Mouse (Mus musculus): Measurements from ENCODE around the gene Inip. TPM values are rescaled to one million over a fixed set of nuclear protein-coding genes. Genes with fewer than 3 reads are reported as not detected.

Inip gene
- total and polyA plus RNA-seq, 3 experiments: 24.3 to 67.1 (median 38.5) TPM

DNA sequence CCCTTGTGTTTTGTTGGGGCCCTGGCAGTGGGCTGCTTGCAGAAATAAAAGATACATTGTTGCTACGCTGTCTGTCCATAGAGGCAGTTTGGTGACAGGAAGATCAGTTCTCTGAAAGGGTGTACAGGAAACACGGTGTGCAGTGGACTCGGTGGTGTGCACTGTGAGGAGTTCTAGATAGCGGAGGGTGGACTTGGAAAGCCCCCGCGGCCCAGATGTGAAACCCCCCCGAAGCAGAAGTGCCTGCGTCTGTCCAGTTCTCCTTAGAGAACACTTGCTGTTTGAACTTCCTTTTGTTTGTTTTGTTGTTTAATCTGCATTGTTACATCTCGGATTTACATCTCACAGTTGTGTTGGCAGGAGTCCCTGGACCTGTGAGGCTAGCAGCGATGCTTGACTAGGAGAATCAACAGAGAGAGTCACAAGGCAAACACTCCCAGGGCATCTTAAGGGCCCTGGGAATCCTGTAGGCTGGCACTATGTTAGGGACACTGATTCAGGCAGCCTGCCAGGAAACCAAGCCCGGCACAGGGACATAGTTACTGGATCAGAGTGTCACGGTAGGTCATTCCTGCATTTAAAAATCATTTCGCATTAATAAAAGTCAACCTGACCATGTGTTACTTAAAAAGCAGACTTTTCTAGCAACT lies 47.8 kb downstream of the Inip start:
- dilution Hi-C loops (cut with MboI; ENCODE audit: extremely low pct_ligation_motif_present, extremely low pct_unique_long_range_greater_than_20kb, low sequenced_read_pairs): no loop called here
- in situ Hi-C loops (cut with MboI; ENCODE audit: low pct_ligation_motif_present, low pct_unique_long_range_greater_than_20kb, low sequenced_read_pairs): loop anchor here (25.0 kb wide), 2 partner anchors 141 to 391 kb away; no protein-coding TSS in a partner anchor
- H3K4me2 ChIP-seq (ENCODE audit: insufficient read depth, low read depth, poor library complexity, severe bottlenecking): no peak overlapping the region
- H3K27me3 ChIP-seq (replicated peaks): no peaks in the 10 kb centered on the region
- H3K9ac ChIP-seq (ENCODE audit: insufficient read depth, low read depth): no peak overlapping the region
- no peak overlapping the region for H3K4me3 ChIP-seq (replicated peaks in 1 of 3; ENCODE audit: low read depth in 2 of 3, low read length in 2 of 3, poor library complexity in 1 of 3)
- peaks cover 0 to 9% of the 10 kb centered on the region in 2 experiments; a peak in 1 of 4 replicates for H3K4me1 ChIP-seq (ENCODE audit: control insufficient read depth in 1 of 2, insufficient read depth in 2 of 2)
- no peak for TF ChIP-seq GABPA (IDR thresholded peaks at IDR 0.05; ENCODE audit: insufficient replicate concordance, low read depth, low read length)
- no peak for TF ChIP-seq ZKSCAN1 (IDR thresholded peaks at IDR 0.05; ENCODE audit: borderline replicate concordance, low read depth, low read length)
- no peak for TF ChIP-seq IRF4 (IDR thresholded peaks at IDR 0.05; ENCODE audit: low read depth, low read length)
- TF ChIP-seq ZMIZ1 (IDR thresholded peaks at IDR 0.05; ENCODE audit: low read depth, low read length): no peak
- no peak for TF ChIP-seq NELFE (IDR thresholded peaks at IDR 0.05; ENCODE audit: low read depth, low read length)
- no peak for TF ChIP-seq E2F4 (IDR thresholded peaks at IDR 0.05; ENCODE audit: insufficient replicate concordance, low read depth, low read length)
- no peak for TF ChIP-seq MAX (IDR thresholded peaks at IDR 0.05; ENCODE audit: low read length)
- TF ChIP-seq MXI1 (IDR thresholded peaks at IDR 0.05; ENCODE audit: low read depth, low read length): no peak
- no peak for TF ChIP-seq USF1 (IDR thresholded peaks at IDR 0.05; ENCODE audit: low read depth, low read length)
- no peak for TF ChIP-seq RCOR1 (conservative IDR thresholded peaks at IDR 0.05; ENCODE audit: low read depth, low read length)
- no peak for TF ChIP-seq UBTF (IDR thresholded peaks at IDR 0.05; ENCODE audit: low read depth, low read length)
- no peaks in the 10 kb centered on the region for H3K79me2 ChIP-seq (replicated peaks; ENCODE audit: control insufficient read depth, extremely low read depth, insufficient read depth, poor library complexity, severe bottlenecking)
- no peak for DNase-seq (ENCODE audit: extremely low read depth)
- no peaks in the 10 kb centered on the region for H3K9me3 ChIP-seq (replicated peaks; ENCODE audit: low read length)
- H3K36me3 ChIP-seq (replicated peaks in 1 of 2; ENCODE audit: control insufficient read depth in 1 of 2, insufficient read depth in 1 of 2, low read length in 1 of 2): peaks cover 0 to 5% of the 10 kb centered on the region in 2 experiments
- H3K27ac ChIP-seq (ENCODE audit: insufficient read depth, low read depth): no peak overlapping the region

GRCm38 (mm10) chr4:59739882-59740281 lies 61.5 kb downstream of the Inip start:
- H3K9me3 ChIP-seq (replicated peaks; ENCODE audit: low read length): peaks cover 2% of the 10 kb centered on the region
- H3K4me3 ChIP-seq (replicated peaks in 1 of 3; ENCODE audit: low read depth in 2 of 3, low read length in 2 of 3, poor library complexity in 1 of 3): no peak overlapping the region
- H3K36me3 ChIP-seq (replicated peaks in 1 of 2; ENCODE audit: control insufficient read depth in 1 of 2, insufficient read depth in 1 of 2, low read length in 1 of 2): no peaks in the 10 kb centered on the region
- dilution Hi-C loops (cut with MboI; ENCODE audit: extremely low pct_ligation_motif_present, extremely low pct_unique_long_range_greater_than_20kb, low sequenced_read_pairs): no loop called here
- in situ Hi-C loops (cut with MboI; ENCODE audit: low pct_ligation_motif_present, low pct_unique_long_range_greater_than_20kb, low sequenced_read_pairs): no loop called here
- DNase-seq (ENCODE audit: extremely low read depth): no peak
- no peak overlapping the region for H3K27ac ChIP-seq (ENCODE audit: insufficient read depth, low read depth)
- H3K79me2 ChIP-seq (replicated peaks; ENCODE audit: control insufficient read depth, extremely low read depth, insufficient read depth, poor library complexity, severe bottlenecking): no peaks in the 10 kb centered on the region
- H3K27me3 ChIP-seq (replicated peaks): no peaks in the 10 kb centered on the region
- TF ChIP-seq CTCF (conservative IDR thresholded peaks at IDR 0.05 in 1 of 2, IDR thresholded peaks at IDR 0.05 in 1 of 2; ENCODE audit: low read depth in 2 of 2, low read length in 2 of 2) (no peak), ZKSCAN1 (IDR thresholded peaks at IDR 0.05; ENCODE audit: borderline replicate concordance, low read depth, low read length) (no peak), EP300 (IDR thresholded peaks at IDR 0.05; ENCODE audit: low read length) (no peak), JUND (conservative IDR thresholded peaks at IDR 0.05; ENCODE audit: low read depth, low read length) (no peak), TCF12 (IDR thresholded peaks at IDR 0.05; ENCODE audit: low read depth, low read length) (no peak), JUN (IDR thresholded peaks at IDR 0.05; ENCODE audit: insufficient read depth, low read depth, low read length) (no peak), MEF2A (IDR thresholded peaks at IDR 0.05; ENCODE audit: borderline replicate concordance, low read depth, low read length) (no peak), MAFK (IDR thresholded peaks at IDR 0.05; ENCODE audit: insufficient replicate concordance, low read length) (no peak), NRF1 (IDR thresholded peaks at IDR 0.05; ENCODE audit: low read depth, low read length) (no peak), RAD21 (IDR thresholded peaks at IDR 0.05; ENCODE audit: low read depth, low read length) (no peak), HCFC1 (IDR thresholded peaks at IDR 0.05; ENCODE audit: low read depth, low read length) (no peak), ZMIZ1 (IDR thresholded peaks at IDR 0.05; ENCODE audit: low read depth, low read length) (no peak), IRF4 (IDR thresholded peaks at IDR 0.05; ENCODE audit: low read depth, low read length) (no peak), ZC3H11A (IDR thresholded peaks at IDR 0.05; ENCODE audit: low read depth, low read length) (no peak), MAZ (IDR thresholded peaks at IDR 0.05; ENCODE audit: low read depth, low read length) (no peak), CHD1 (IDR thresholded peaks at IDR 0.05; ENCODE audit: low read depth, low read length) (no peak), POLR2A (IDR thresholded peaks at IDR 0.05; ENCODE audit: low read depth, low read length) (no peak)
- H3K9ac ChIP-seq (ENCODE audit: insufficient read depth, low read depth): no peak overlapping the region
- no peak overlapping the region for H3K4me2 ChIP-seq (ENCODE audit: insufficient read depth, low read depth, poor library complexity, severe bottlenecking)
- H3K4me1 ChIP-seq (ENCODE audit: control insufficient read depth in 1 of 2, insufficient read depth in 2 of 2): no peaks in the 10 kb centered on the region
